Mouse (Mus musculus) olfactory bulb, adult 2 months (tissue): ENCODE measurements at regions not wholly inside any gene's neighbourhood (a gene's known extent, or its start where the extent isn't known, plus 50 kb on each side); places are given as distances from the start of the nearest gene placed in this dataset.

Source experiments
- H3K27ac ChIP-seq: fragments of 200-500 bp; 2 replicates; pipeline ENCODE4 v1.5.1; 2012; ENCODE audit warnings: low read depth, low read length; ENCODE audit not compliant: insufficient read depth
- H3K4me1 ChIP-seq: fragments of 200-500 bp; 2 replicates; pipeline ENCODE4 v1.6.1; 2012; ENCODE audit warnings: low read length; ENCODE audit not compliant: control insufficient read depth, insufficient read depth
- H3K4me3 ChIP-seq: fragments of 200-500 bp; 2 replicates; pipeline ENCODE4 v1.5.1; 2012; ENCODE audit warnings: mild to moderate bottlenecking, low read depth, low read length, moderate library complexity; ENCODE audit not compliant: insufficient read depth
- CTCF ChIP-seq: fragments of 200-500 bp; IDR thresholded peaks from 2 replicates; pipeline ENCODE4 v1.5.1; 2012; ENCODE audit warnings: low read depth, mild to moderate bottlenecking, low read length, moderate library complexity; ENCODE audit not compliant: insufficient read depth
- POLR2A ChIP-seq: fragments of 200-500 bp; IDR thresholded peaks from 2 replicates; pipeline ENCODE4 v1.6.1; 2012; ENCODE audit warnings: mild to moderate bottlenecking, low read depth, low read length, moderate library complexity; ENCODE audit not compliant: insufficient read depth
- WGBS: fragments of 180-500 bp; shearing (Covaris S2); methylation state at CpG from one replicate; pipeline ENCODE4 v1.1.7; 2018; 5-methylcytosine and 5-hydroxymethylcytosine counted together

DNA sequence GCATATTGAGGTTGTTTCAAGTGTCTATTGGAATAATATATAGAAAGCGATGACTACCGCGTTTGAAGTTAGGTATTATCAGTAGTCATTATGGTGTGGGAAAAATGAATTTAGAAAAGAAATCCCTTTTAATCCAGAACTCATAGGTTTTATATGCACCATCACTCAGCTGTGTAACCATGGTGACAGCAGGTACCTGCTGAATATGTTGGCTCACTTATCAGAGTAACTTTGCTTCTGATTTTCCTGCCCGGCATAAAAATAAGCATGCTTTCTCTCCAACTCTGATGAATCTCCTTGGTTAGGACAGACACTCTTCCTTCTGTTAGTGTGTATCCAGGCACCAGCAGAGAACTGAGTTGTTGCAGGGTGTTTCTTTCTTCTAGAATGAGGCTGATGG is 281.5 kb downstream of the Rfpl4b start:
- WGBS: 95% methylated on average over 4 of the region's 4 CpGs
- Histone ChIP-seq H3K4me1 (no peaks in the 10 kb centered on the region), H3K27ac (no peak overlapping the region), H3K4me3 (no peak overlapping the region)
- no peak for TF ChIP-seq POLR2A
- no peak for TF ChIP-seq CTCF

DNA sequence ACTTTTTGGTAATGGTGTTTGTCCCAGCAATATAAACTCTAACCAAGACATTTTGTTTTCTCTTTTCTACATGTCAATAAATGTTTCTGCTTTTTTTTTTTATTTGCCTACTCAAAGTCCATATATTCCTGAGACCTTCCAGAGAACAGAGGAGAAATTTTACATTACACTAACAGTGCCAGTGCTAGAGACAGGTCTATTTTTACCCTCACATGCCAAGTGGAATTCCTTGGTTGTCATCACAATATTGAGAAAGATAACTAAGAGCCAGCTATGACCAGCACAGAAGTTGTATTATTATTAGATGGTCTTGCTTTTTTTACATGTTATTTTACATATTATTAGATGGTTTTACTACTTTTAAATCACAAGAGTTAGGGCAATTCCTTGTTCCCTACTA is 282.8 kb downstream of the Rfpl4b start:
- TF ChIP-seq POLR2A (no peak), CTCF (no peak)
- no peak overlapping the region for H3K27ac ChIP-seq
- H3K4me1 ChIP-seq: no peaks in the 10 kb centered on the region
- H3K4me3 ChIP-seq: no peak overlapping the region

- no peak for TF ChIP-seq CTCF
- TF ChIP-seq POLR2A: no peak
- WGBS: 87% methylated on average over 2 of the region's 2 CpGs
- no peak overlapping the region for H3K27ac ChIP-seq
- H3K4me1 ChIP-seq: no peaks in the 10 kb centered on the region
- H3K4me3 ChIP-seq: no peak overlapping the region
Measured at GRCm38 (mm10) chr10:38516636-38517035, 304.9 kb downstream of the Rfpl4b start.
